Mouse (Mus musculus) adrenal gland, adult 8-10 months (tissue): ENCODE measurements around the gene Lemd2. TPM values are rescaled to one million over a fixed set of nuclear protein-coding genes. Genes with fewer than 3 reads are reported as not detected.

Source experiments
- DNase-seq: peaks from one replicate; pipeline ENCODE4 v3.0.0; 2022
- total RNA-seq, 4 experiments: library from RNA; stranded (reverse); gene quantifications; 2 replicates each; pipeline ENCODE4 v1.2.4; 2022

The Lemd2 gene
- total RNA-seq, 4 experiments from 2014 or later: 58.3 to 93.1 (median 76.5) TPM

DNA sequence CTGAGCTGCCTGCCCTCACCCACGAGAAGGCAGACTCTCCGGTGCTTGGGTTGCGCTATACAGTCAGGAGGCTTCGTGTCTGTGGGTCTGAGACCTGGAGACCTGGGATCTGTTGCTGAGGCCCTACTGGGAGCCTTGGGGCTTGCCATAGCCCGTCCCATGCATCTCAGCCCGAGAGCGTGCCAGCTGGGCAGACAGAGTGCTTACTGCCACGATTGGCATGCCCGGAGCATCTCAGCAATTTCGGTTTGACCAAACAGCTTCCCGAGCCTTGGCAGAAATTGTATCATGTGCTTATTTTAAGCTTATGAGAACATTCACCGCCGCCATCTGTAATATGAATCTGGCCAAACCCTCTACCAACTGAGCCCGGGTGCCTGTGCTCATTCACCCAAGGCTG, 50.0 kb downstream of the Lemd2 start:
- DNase-seq: no peak

DNA sequence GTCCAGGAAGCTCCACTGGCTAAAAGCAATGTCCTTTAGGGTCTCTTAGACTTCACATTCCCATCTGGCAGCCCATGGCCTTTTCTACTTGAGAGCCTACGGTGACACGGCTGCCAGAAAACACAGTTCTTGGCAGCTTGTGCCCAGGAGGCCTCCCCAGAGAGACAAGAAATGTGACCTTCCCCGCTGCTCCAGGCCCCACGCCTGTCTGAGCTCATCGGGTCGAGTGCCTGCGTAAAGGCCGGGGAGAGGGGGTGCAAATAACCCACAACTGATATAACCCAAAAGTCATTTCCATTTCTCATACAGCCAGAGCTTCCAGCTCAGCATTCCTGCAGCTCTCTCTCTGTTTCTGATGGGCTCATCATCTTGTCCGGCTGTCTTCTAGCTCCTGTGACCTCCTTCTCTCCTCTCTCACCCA, 50.5 kb downstream of the Lemd2 start:
- peak; percentile 80 for DNase-seq

DNA sequence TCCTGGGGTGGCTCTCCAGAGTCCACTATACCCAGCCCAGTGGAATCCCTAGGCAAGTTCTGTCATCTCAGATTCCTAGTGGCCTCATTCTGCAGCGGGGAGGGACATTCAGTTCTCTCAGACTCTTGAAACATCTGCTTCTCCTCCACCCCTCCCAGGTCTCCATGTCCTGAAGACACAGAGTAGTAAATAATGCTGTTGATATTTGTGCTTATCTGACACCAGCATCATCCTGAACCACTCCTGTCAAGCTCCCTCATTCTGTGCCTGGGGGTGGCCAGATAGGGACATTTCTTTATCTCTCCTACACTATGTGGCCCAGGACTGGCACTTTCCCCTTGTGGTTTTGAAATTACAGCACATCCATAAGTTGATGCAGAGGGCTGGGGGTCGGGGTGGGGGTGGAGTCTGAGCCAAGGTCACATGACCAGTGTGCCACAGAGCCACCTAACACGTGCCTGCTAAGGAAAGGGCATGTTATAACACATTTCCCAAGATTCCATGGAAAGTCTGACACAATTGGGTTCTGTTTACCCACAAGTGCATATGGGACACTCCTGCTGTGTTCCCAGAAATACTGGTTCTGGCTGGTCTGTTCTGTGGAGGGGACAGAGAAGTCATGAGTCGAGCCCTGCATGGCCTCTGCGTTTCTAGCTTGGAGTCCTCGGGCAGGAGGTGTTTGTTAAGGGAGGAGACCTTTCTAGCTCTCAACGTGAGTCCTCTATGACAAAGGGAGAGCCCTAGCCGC, 51.1 kb downstream of the Lemd2 start:
- DNase-seq: no peak

- DNase-seq: no peak
Observed at GRCm38 (mm10) chr17:27151411-27151810, 52.9 kb downstream of the Lemd2 start.

DNA sequence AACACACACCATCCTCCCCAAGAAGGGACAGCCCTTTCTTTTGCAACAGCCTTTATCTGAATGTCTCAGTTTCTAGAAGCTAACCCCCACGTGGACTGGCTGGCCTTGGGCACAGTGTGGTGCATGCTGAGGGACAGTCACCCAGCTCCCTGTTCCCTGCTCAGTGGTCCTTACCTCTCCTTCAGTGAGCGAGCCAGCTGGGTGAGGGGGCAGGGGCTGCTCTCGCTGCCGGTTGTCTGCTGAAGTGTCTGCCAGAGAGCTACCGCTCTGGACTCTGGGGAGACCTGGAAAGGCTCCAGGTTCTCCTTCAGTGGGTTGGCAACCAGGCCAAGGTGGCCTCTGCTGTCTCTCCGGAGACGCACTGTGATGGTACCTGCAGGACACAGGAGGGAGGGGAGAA, 53.4 kb downstream of the Lemd2 start:
- peak; percentile 55 for DNase-seq

DNA sequence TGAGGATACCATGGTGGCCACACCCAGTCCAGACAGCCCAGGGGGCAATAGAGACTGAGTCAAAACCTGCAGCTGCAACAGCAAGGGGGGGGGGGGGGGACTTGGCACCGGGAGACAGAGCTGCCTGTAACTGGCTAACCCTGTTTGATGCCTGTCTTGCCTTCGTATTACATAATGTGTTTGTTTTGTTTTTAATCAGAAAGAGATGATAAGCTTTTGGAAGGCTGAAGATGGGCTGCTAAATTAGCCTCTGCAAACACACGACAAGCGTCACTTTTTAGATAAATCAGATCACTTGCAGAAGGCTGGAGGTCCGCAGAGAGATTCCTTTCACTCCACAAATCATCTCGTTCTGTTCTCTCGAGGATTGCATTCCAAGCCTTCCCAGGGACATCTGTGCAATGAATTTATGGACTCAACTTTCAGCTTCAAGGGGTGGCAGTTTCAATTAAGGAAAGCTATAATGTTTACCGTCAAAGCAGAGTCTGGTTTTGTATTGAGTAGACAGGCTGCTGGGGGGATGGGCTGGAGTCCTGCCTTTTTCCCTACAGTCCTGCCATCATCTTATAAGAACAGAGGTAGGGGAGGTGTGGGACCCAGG, 57.8 kb downstream of the Lemd2 start:
- DNase-seq: no peak

DNA sequence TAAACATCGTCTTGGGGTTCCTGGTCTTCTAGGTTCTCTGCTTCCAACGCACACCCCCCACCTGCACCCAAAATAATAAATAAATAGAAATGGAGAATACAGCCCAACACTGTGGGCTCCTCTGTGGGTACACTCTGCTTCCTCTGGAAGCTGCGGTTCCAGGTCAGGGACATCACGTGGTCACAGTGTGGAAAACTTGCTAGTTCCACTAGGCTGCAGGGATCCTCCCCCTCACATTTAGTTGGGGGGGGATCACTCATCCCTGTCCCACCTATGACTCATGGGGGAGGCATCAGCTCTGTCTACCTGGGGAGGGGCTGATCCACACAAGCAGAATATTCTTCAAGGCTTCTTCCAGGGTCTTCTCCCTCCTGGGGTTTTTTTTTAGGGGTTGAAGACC, 60.1 kb downstream of the Lemd2 start:
- no peak for DNase-seq

GRCm38 (mm10) chr17:27141971-27142450, 62.3 kb downstream of the Lemd2 start:
- peak; percentile 77 for DNase-seq

DNA sequence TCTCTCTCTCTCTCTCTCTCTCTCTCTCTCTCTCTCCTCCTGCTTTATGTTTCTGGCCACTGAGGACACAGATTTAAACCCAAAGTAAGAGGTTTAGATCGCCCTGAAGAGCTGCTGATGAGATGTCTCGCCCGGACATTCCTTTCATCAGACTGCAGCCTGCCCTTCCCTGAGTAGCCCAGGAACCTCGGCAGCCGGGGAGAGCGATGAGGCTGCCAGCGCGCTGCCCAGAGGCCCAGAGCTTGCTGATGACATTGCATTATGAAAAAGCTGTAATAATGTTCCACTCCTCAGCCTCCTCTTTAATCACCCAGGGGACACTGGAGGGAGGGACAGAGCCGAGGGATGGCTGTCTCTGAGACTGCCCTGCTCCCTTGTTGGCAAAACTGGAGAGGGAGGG, 64.0 kb downstream of the Lemd2 start:
- no peak for DNase-seq

Other genes with a start within 250 kb of the Lemd2 start
- gene Zbtb9, start 231.3 kb downstream of the Lemd2 start, total RNA-seq: 10 to 100 TPM in 1 of 4 experiments, 1 to 10 TPM in 3; 6.6 to 10.1 (median 9.0) TPM
- 10 to 100 TPM; 30.6 to 34.9 (median 32.4) TPM for gene Bak1, start 175.5 kb downstream of the Lemd2 start, total RNA-seq
- gene Itpr3, start 147.2 kb downstream of the Lemd2 start, total RNA-seq: 10 to 100 TPM in 2 of 4 experiments, 1 to 10 TPM in 2; 7.6 to 16.6 (median 11.2) TPM
- gene Uqcc2, start 70.6 kb downstream of the Lemd2 start, total RNA-seq: 100 to 1,000 TPM; 252 to 380 (median 304) TPM
- 1 to 10 TPM in 3 of 4 experiments, under 1 TPM in 1; 0.49 to 1.8 (median 1.3) TPM for gene Ip6k3, start 36.7 kb downstream of the Lemd2 start, total RNA-seq